Mouse (Mus musculus): ENCODE results near the gene Gab2.

GRCm38 (mm10) chr7:97076977-97077376 is 4.4 kb upstream of the Gab2 start:
- TF ChIP-seq EP300 (optimal IDR thresholded peaks at IDR 0.05) (no peak), CTCF (IDR thresholded peaks at IDR 0.05; ENCODE audit: low read depth) (no peak)
